Mouse (Mus musculus) forebrain, embryonic 14.5 days (tissue): ENCODE data around the gene Fry. TPM values are rescaled to one million over a fixed set of nuclear protein-coding genes. Genes with fewer than 3 reads are reported as not detected.

Source experiments
- ATAC-seq: fragments of 200-750 bp; cut with Nextera tagmentation; 2 replicates; pipeline ENCODE4 v1.8.0; 2017; ENCODE audit warnings: mild to moderate bottlenecking, moderate library complexity
- DNase-seq: peaks from one replicate; pipeline ENCODE4 v3.0.0-alpha.2; 2015; ENCODE audit warnings: low spot score
- H3K27ac ChIP-seq: fragments of 300-500 bp; sonication (generic); 2 replicates; pipeline ENCODE4 v1.5.1; 2014; ENCODE audit warnings: low read depth, mild to moderate bottlenecking, control low read depth, low read length, moderate library complexity
- H3K27me3 ChIP-seq: fragments of 300-500 bp; sonication (generic); replicated peaks from 2 replicates; pipeline ENCODE4 v1.6.1; 2014; ENCODE audit warnings: low read length, control low read depth, mixed read lengths; ENCODE audit not compliant: control insufficient read depth, insufficient read depth
- H3K36me3 ChIP-seq: fragments of 300-500 bp; sonication (generic); 2 replicates; pipeline ENCODE4 v1.6.1; 2014; ENCODE audit warnings: low read length, control low read depth; ENCODE audit not compliant: control insufficient read depth, insufficient read depth
- H3K4me1 ChIP-seq: fragments of 300-500 bp; sonication (generic); 2 replicates; pipeline ENCODE4 v1.6.1; 2014; ENCODE audit warnings: antibody characterized with exemption, low read length, control low read depth; ENCODE audit not compliant: control insufficient read depth, insufficient read depth
- H3K4me2 ChIP-seq: fragments of 300-500 bp; sonication (generic); 2 replicates; pipeline ENCODE4 v1.6.1; 2014; ENCODE audit warnings: mild to moderate bottlenecking, control low read depth, low read length
- H3K4me3 ChIP-seq: fragments of 300-500 bp; sonication (generic); 2 replicates; pipeline ENCODE4 v1.5.1; 2014; ENCODE audit warnings: low read depth, low read length, control low read depth
- H3K9ac ChIP-seq: fragments of 300-500 bp; sonication (generic); 2 replicates; pipeline ENCODE4 v1.6.1; 2014; ENCODE audit warnings: mild to moderate bottlenecking, low read length, control low read depth, moderate library complexity
- H3K9me3 ChIP-seq: fragments of 300-500 bp; sonication (generic); replicated peaks from 2 replicates; pipeline ENCODE4 v1.6.1; 2016; ENCODE audit warnings: low read length, control low read depth, mixed read lengths; ENCODE audit not compliant: control insufficient read depth
- WGBS: fragments of 180-500 bp; shearing (Covaris S2); extraction: QIAGEN DNeasy Blood & Tissue Kit; methylation state at CpG from one replicate; pipeline ENCODE4 v1.1.7; 2014; 5-methylcytosine and 5-hydroxymethylcytosine counted together
- polyA plus RNA-seq: library from polyadenylated mRNA; unstranded; fragments of >200 nt; fragmentation: Nextera tagmentation; extraction: Ambion mirVana; gene quantifications from 2 replicates; pipeline ENCODE4 v1.2.1, GENCODE M21; 2014

The Fry gene
- polyA plus RNA-seq, 1 experiment from 2014 or later: 27.4 TPM

DNA sequence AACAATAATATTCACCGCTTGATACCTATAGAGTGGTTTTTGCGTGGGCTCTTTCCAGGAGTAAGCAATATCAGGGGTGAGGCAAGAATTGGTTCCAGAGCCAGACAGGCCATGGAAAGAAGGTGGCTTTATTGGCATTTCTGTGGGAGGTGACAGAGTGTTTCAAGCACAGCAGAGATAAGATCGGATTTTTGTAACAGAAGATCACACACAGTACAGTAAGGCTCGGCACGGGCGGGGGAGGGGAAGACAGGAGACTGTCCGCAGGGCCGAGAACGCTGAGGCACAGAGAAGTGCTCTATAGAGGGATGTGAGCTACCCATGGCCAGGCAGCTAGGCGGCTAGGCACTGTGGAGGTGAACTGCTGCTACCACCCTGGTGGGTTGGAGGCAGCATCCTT lies 53.1 kb downstream of the Fry start:
- Histone ChIP-seq H3K27ac (no peak overlapping the region), H3K27me3 (no peaks in the 10 kb centered on the region), H3K36me3 (no peaks in the 10 kb centered on the region), H3K9ac (no peak overlapping the region), H3K4me3 (no peak overlapping the region), H3K4me1 (no peaks in the 10 kb centered on the region), H3K4me2 (no peak overlapping the region), H3K9me3 (no peaks in the 10 kb centered on the region; the same call in 1 of the 2 replicates)
- ATAC-seq (no peak), DNase-seq (no peak)
- WGBS: 70% methylated on average over 10 of the region's 10 CpGs

- H3K27me3 ChIP-seq: no peaks in the 10 kb centered on the region
- H3K4me3 ChIP-seq: no peak overlapping the region
- no peaks in the 10 kb centered on the region for H3K4me1 ChIP-seq
- no peak overlapping the region for H3K9ac ChIP-seq
- 86% methylated on average over 6 of the region's 6 CpGs for WGBS
- H3K9me3 ChIP-seq: no peaks in the 10 kb centered on the region; the same call in 1 of the 2 replicates
- H3K4me2 ChIP-seq: no peak overlapping the region
- H3K27ac ChIP-seq: no peak overlapping the region
- DNase-seq (no peak), ATAC-seq (no peak)
- no peaks in the 10 kb centered on the region for H3K36me3 ChIP-seq
Measured at GRCm38 (mm10) chr5:150173869-150174268, 55.4 kb downstream of the Fry start.

DNA sequence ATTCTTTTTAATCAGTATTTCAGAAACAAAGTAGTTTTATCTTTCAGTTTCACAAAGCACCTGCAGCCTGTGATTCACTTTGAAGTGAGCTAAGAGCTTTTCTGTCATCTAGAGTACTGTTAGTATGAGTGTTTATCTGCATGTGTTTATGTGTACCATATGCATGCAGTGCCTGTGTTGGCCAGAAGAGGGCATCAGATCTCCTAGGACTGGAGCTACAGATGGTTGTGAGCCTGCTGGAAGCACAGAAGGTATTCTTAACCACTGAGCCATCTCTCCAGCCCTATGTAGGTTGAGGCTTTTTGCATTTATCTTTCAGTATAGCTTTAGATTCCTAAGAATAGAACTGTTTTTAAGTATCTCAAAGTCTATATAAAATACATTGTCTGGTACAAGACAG lies 56.5 kb downstream of the Fry start:
- no peaks in the 10 kb centered on the region for H3K36me3 ChIP-seq
- no peak overlapping the region for H3K4me3 ChIP-seq
- H3K4me2 ChIP-seq: no peak overlapping the region
- no peaks in the 10 kb centered on the region for H3K27me3 ChIP-seq
- no peak overlapping the region for H3K27ac ChIP-seq
- no peak for DNase-seq
- H3K4me1 ChIP-seq: no peaks in the 10 kb centered on the region
- no peak overlapping the region for H3K9ac ChIP-seq
- no peaks in the 10 kb centered on the region; the same call in 1 of the 2 replicates for H3K9me3 ChIP-seq
- no peak for ATAC-seq

- no peak overlapping the region for H3K4me3 ChIP-seq
- H3K4me2 ChIP-seq: no peak overlapping the region
- H3K27me3 ChIP-seq: no peaks in the 10 kb centered on the region
- H3K27ac ChIP-seq: no peak overlapping the region
- ATAC-seq: no peak
- H3K9me3 ChIP-seq: no peaks in the 10 kb centered on the region; the same call in 1 of the 2 replicates
- no peak overlapping the region for H3K9ac ChIP-seq
- H3K36me3 ChIP-seq: no peaks in the 10 kb centered on the region
- H3K4me1 ChIP-seq: no peaks in the 10 kb centered on the region
- no peak for DNase-seq
- 88% methylated on average over 13 of the region's 13 CpGs for WGBS
Measured at GRCm38 (mm10) chr5:150176251-150177015, 58.0 kb downstream of the Fry start.

DNA sequence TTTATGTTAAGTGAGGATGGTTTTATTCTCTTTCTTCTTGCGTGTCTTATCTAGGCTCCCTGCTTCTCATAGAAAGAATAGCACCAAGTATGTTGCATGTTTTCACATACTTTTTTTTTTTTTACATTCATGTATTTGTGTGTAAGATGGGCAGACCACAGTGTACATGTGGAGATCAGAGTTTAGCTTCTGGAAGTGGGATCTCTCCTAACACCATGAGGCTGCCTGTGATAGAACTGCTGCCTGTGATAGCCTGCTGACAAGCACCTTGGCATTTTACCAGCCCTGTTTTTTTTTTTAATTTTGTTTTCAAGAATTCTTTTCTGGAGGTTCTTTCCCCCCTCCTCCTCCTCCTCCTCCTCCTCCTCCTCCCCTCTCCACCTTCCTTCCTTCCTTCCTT lies 59.3 kb downstream of the Fry start:
- Histone ChIP-seq H3K4me3 (no peak overlapping the region), H3K9ac (no peak overlapping the region), H3K4me2 (no peak overlapping the region), H3K27ac (no peak overlapping the region), H3K4me1 (no peaks in the 10 kb centered on the region), H3K27me3 (no peaks in the 10 kb centered on the region), H3K9me3 (no peaks in the 10 kb centered on the region; the same call in 1 of the 2 replicates), H3K36me3 (no peaks in the 10 kb centered on the region)
- no peak for DNase-seq
- 92% methylated on average over 1 of the region's 1 CpGs for WGBS
- ATAC-seq: no peak

DNA sequence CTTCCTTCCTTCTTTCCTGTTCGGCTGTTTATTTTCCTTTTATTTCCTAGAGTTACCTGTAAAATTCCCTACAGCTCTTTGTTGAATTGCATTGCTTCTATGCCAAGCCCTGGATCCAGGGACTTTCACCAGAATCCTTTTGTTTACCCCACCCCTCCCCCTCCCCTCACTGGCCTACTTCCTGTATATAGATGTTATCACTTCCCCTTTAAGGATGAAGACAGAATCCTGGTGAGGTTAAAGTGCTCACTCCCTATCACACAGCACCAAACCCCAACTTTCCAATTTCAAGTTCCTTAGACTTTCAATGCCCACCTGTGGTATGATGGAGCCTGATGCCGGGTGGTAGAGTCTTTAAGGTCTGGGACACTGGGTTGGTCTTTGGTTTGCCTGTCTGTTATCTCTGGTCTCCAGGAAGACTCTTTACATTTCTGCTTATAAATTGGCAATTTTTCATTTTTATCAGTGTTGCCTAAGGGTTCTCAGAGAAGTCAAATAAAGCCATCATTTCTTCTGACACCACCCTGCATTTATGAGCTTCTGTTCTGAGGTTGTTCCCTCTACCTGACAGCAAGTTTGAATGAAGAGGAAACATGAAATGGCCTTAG lies 59.9 kb downstream of the Fry start:
- ATAC-seq (no peak), DNase-seq (no peak)
- Histone ChIP-seq H3K9ac (no peak overlapping the region), H3K27ac (no peak overlapping the region), H3K9me3 (no peaks in the 10 kb centered on the region; the same call in 1 of the 2 replicates), H3K27me3 (no peaks in the 10 kb centered on the region), H3K4me2 (no peak overlapping the region), H3K36me3 (no peaks in the 10 kb centered on the region), H3K4me1 (no peaks in the 10 kb centered on the region), H3K4me3 (no peak overlapping the region)
- WGBS: 93% methylated on average over 1 of the region's 2 CpGs

DNA sequence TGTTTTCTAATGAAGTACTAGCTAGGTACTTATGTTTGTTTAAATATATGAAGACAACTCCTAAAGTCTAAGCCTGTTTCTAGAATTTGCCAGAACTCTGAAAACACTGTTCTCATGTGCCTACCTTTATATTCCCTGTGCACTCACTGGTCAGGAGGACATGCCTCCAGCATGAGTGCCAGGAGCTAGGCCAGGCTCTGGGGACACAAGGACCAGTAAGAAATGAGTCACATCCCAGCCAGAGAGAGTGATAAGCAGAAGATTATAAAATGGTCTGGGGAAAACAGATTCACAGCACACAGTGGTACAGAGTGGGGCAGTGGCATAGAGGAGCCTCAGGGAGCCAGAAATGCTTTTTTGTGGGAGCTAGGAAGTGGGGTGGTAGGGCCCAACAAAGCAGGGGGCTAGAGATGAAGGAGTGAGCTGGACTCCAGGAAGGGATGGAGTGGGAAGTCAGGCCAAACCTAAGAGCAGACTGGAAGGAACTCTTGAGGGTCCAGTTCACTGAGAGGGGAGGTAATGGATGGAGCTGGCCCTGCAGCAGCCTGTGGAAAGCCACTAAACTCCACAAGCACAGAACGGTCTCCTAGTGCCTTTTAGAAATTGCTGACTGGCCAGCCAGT lies 62.7 kb downstream of the Fry start:
- WGBS: 85% methylated on average over 1 of the region's 1 CpGs
- no peaks in the 10 kb centered on the region for H3K9me3 ChIP-seq
- no peak for ATAC-seq

DNA sequence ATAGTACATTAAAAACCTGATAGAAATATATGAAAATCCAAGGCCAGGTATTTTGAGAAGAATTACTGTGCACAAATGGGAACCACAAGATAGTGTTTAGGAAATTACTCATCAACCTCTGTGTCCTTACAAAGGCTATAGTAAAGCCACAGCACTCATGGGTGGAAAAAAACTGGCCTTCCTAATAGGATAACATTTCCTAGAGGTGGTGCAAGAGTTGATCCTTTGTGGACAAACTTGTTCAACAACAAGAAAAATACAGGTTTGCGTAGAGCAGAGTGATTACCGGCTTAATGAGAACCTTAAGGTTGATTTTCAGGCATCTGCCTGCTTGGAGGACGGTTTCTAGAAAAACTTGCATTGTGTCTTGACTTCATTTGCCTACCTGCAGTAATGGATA lies 66.5 kb downstream of the Fry start:
- no peaks in the 10 kb centered on the region for H3K27me3 ChIP-seq
- no peaks in the 10 kb centered on the region for H3K4me1 ChIP-seq
- ATAC-seq (no peak), DNase-seq (no peak)
- H3K9me3 ChIP-seq: no peaks in the 10 kb centered on the region
- H3K27ac ChIP-seq: no peak overlapping the region
- H3K36me3 ChIP-seq: no peaks in the 10 kb centered on the region
- no peak overlapping the region for H3K4me2 ChIP-seq
- H3K9ac ChIP-seq: no peak overlapping the region
- no peak overlapping the region for H3K4me3 ChIP-seq
- 93% methylated on average over 3 of the region's 3 CpGs for WGBS

More for the DNA sequence above, 62.7 kb downstream of the Fry start:
- H3K27me3 ChIP-seq: no peaks in the 10 kb centered on the region
- no peak overlapping the region for H3K4me3 ChIP-seq
- no peaks in the 10 kb centered on the region for H3K36me3 ChIP-seq
- no peak overlapping the region for H3K27ac ChIP-seq
- no peak for DNase-seq
- no peak overlapping the region for H3K9ac ChIP-seq
- no peak overlapping the region for H3K4me2 ChIP-seq
- H3K4me1 ChIP-seq: no peaks in the 10 kb centered on the region

DNA sequence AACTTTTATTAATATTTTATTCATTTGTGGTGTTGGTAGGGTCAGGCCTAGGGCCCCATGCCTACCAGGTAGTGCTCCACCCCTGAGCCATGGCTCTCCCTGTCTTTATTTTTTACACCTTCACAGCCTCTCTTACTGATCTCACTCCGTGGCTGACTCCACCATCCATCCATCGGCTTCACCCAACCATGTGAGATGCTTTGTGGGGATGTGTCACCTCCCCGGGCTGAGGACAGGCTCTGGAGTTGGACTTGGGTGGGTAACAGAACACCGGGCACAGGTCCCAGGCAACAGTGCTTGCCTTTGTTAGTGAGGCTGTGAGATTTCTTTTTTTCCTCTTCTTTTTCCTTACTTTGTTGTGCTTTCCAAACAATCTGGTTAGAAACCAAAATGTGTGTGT lies 67.7 kb downstream of the Fry start:
- no peak overlapping the region for H3K9ac ChIP-seq
- WGBS: 85% methylated on average over 4 of the region's 4 CpGs

More for the DNA sequence above, 67.7 kb downstream of the Fry start:
- H3K4me3 ChIP-seq: no peak overlapping the region
- no peaks in the 10 kb centered on the region for H3K4me1 ChIP-seq
- no peaks in the 10 kb centered on the region for H3K27me3 ChIP-seq
- no peak overlapping the region for H3K4me2 ChIP-seq
- no peak for ATAC-seq
- no peaks in the 10 kb centered on the region for H3K36me3 ChIP-seq
- no peaks in the 10 kb centered on the region for H3K9me3 ChIP-seq
- no peak overlapping the region for H3K27ac ChIP-seq
- no peak for DNase-seq
